Mouse (Mus musculus) ES-E14 (cell line): ENCODE data around the gene Apof. TPM values are rescaled to one million over a fixed set of nuclear protein-coding genes. Genes with fewer than 3 reads are reported as not detected.

Experiments
- DNase-seq: peaks from one replicate; pipeline ENCODE4 v3.0.0-alpha.2; 2013; ENCODE audit warnings: low read depth, low spot score
- H3K27ac ChIP-seq: 2 replicates; pipeline ENCODE4 v1.5.1; 2012; ENCODE audit warnings: low read depth, mild to moderate bottlenecking, low read length, moderate library complexity, mixed read lengths; ENCODE audit not compliant: poor library complexity, insufficient read depth, severe bottlenecking
- H3K36me3 ChIP-seq: 2 replicates; pipeline ENCODE4 v1.6.1; 2012; ENCODE audit warnings: mild to moderate bottlenecking, low read length, moderate library complexity, mixed read lengths; ENCODE audit not compliant: control insufficient read depth, poor library complexity, insufficient read depth, severe bottlenecking
- H3K4me1 ChIP-seq, 2 experiments: fragments of 150-350 bp in 1 of 2; sonication (generic) in 1 of 2; 2 replicates each; pipeline ENCODE4 v1.6.1; 2012; ENCODE audit warnings: low read length in 2 of 2, mild to moderate bottlenecking in 1 of 2, mixed read lengths in 1 of 2; ENCODE audit not compliant: control insufficient read depth in 2 of 2, insufficient read depth in 2 of 2, poor library complexity in 1 of 2
- H3K4me3 ChIP-seq, 2 experiments: fragments of 150-350 bp in 1 of 2; sonication (generic) in 1 of 2; 2 replicates each; pipeline ENCODE4 v1.5.1; 2012; ENCODE audit warnings: low read length in 2 of 2, low read depth in 1 of 2, mild to moderate bottlenecking in 1 of 2, mixed read lengths in 1 of 2; ENCODE audit not compliant: insufficient read depth in 1 of 2, poor library complexity in 1 of 2, severe bottlenecking in 1 of 2
- H3K9ac ChIP-seq: 2 replicates; pipeline ENCODE4 v1.6.1; 2012; ENCODE audit warnings: low read depth, mild to moderate bottlenecking, low read length, mixed read lengths; ENCODE audit not compliant: poor library complexity, insufficient read depth, severe bottlenecking
- H3K9me3 ChIP-seq: fragments of 150-350 bp; sonication (generic); 2 replicates; pipeline ENCODE4 v1.6.1; 2012; ENCODE audit warnings: low read depth, mild to moderate bottlenecking, low read length; ENCODE audit not compliant: control insufficient read depth, insufficient read depth
- CHD2 ChIP-seq: IDR thresholded peaks from 2 replicates; pipeline ENCODE4 v1.6.1; 2014; ENCODE audit warnings: mild to moderate bottlenecking, low read depth, low read length, inconsistent platforms
- HCFC1 ChIP-seq: IDR thresholded peaks from 2 replicates; pipeline ENCODE4 v1.6.1; 2012; ENCODE audit warnings: low read length, inconsistent platforms, borderline replicate concordance; ENCODE audit not compliant: insufficient read depth
- MAFK ChIP-seq: IDR thresholded peaks from 2 replicates; pipeline ENCODE4 v1.6.1; 2014; ENCODE audit warnings: mild to moderate bottlenecking, low read depth, low read length, inconsistent platforms; ENCODE audit not compliant: insufficient read depth
- ZC3H11A ChIP-seq: IDR thresholded peaks from 2 replicates; pipeline ENCODE4 v1.6.1; 2012; ENCODE audit warnings: low read depth, mild to moderate bottlenecking, inconsistent platforms, low read length, borderline replicate concordance
- ZNF384 ChIP-seq: IDR thresholded peaks from 2 replicates; pipeline ENCODE4 v1.6.1; 2012; ENCODE audit warnings: low read depth, low read length, inconsistent platforms
- in situ Hi-C, 2 experiments: fragments of 600-800 bp; cut with MboI; formaldehyde crosslinking; loops; one replicate each; pipeline ENCODE4 v1.15.1; 2025; ENCODE audit warnings: low sequenced_read_pairs in 2 of 2, inconsistent platforms in 1 of 2; ENCODE audit not compliant: unreplicated experiment in 2 of 2
- total RNA-seq: library from RNA; depleted of rRNA; stranded (reverse); fragments of 300-350 nt; gene quantifications from 2 replicates; pipeline ENCODE4 v1.2.3, GENCODE M21; 2012; rRNA removed

Apof gene
- total RNA-seq, 1 experiment = 1.4 TPM

GRCm38 (mm10) chr10:128310902-128311301, 42.4 kb downstream of the Apof start:
- TF ChIP-seq MAFK = no peak
- TF ChIP-seq HCFC1 = no peak
- TF ChIP-seq ZC3H11A = no peak
- TF ChIP-seq CHD2 = no peak
- TF ChIP-seq ZNF384 = no peak
- Histone ChIP-seq H3K27ac (no peak overlapping the region), H3K9ac (no peak overlapping the region), H3K36me3 (peaks cover 45% of the 10 kb centered on the region), H3K4me1 (peaks cover 3 to 4% of the 10 kb centered on the region in 2 experiments; a peak in 1 of 4 replicates), H3K4me3 (no peak overlapping the region), H3K9me3 (no peaks in the 10 kb centered on the region)
- no peak for DNase-seq
- in situ Hi-C loops = no loop called here

- no peak overlapping the region for H3K4me3 ChIP-seq
- no peak overlapping the region for H3K9ac ChIP-seq
- no peak for TF ChIP-seq ZNF384
- no peak for TF ChIP-seq ZC3H11A
- no peak for TF ChIP-seq MAFK
- no peak for TF ChIP-seq CHD2
- TF ChIP-seq HCFC1 = no peak
- no peaks in the 10 kb centered on the region for H3K9me3 ChIP-seq
- H3K27ac ChIP-seq = no peak overlapping the region
- peaks cover 52% of the 10 kb centered on the region for H3K36me3 ChIP-seq
- H3K4me1 ChIP-seq = peaks cover 3 to 4% of the 10 kb centered on the region in 2 experiments; a peak in 1 of 4 replicates
- in situ Hi-C loops = no loop called here
- DNase-seq = no peak
These were observed 47.1 kb downstream of the Apof start for GRCm38 (mm10) chr10:128315578-128315977.

Other genes with a start within 250 kb of the Apof start
- 746 and 1,114 TPM in 2 replicates for gene Naca, start 233.1 kb upstream of the Apof start, total RNA-seq
- gene Ptges3, start 209.7 kb upstream of the Apof start, total RNA-seq = 125 and 240 TPM in 2 replicates
- 1,760 and 2,075 TPM in 2 replicates for gene Atp5b, start 185.4 kb upstream of the Apof start, total RNA-seq
- gene Baz2a, start 177.1 kb upstream of the Apof start, total RNA-seq = 42.8 and 59.9 TPM in 2 replicates
- 23.2 and 30.8 TPM in 2 replicates for gene Rbms2, start 88.4 kb upstream of the Apof start, total RNA-seq
- gene Gls2, start 74.2 kb upstream of the Apof start, total RNA-seq = 21.9 and 40.7 TPM in 2 replicates
- 22.1 and 24.9 TPM in 2 replicates for gene Spryd4, start 56.9 kb upstream of the Apof start, total RNA-seq
- 2.8 and 6.8 TPM in 2 replicates for gene Mip, start 42.8 kb upstream of the Apof start, total RNA-seq
- 69.7 and 106 TPM in 2 replicates for gene Timeless, start 36.6 kb upstream of the Apof start, total RNA-seq
- gene Apon, start 14.6 kb upstream of the Apof start, total RNA-seq = 0.31 and 0.69 TPM in 2 replicates
- gene Stat2, start 1.9 kb downstream of the Apof start, total RNA-seq = 10.6 and 22.7 TPM in 2 replicates
- gene Il23a, start 30.1 kb downstream of the Apof start, total RNA-seq = 4.1 and 6.1 TPM in 2 replicates
- gene Pan2, start 34.7 kb downstream of the Apof start, total RNA-seq = 21.9 and 25.4 TPM in 2 replicates
- gene Cnpy2, start 53.8 kb downstream of the Apof start, total RNA-seq = 218 and 257 TPM in 2 replicates
- 107 and 143 TPM in 2 replicates for gene Cs, start 69.1 kb downstream of the Apof start, total RNA-seq
- gene Coq10a, start 100.3 kb downstream of the Apof start, total RNA-seq = 8.2 and 10.1 TPM in 2 replicates
- gene Ankrd52, start 108.4 kb downstream of the Apof start, total RNA-seq = 11.1 and 11.4 TPM in 2 replicates
- 0.36 and 0.53 TPM in 2 replicates for gene Slc39a5, start 132.6 kb downstream of the Apof start, total RNA-seq
- gene Nabp2, start 142.8 kb downstream of the Apof start, total RNA-seq = 25.3 and 28.2 TPM in 2 replicates
- gene Rnf41, start 143.0 kb downstream of the Apof start, total RNA-seq = 39.6 and 41.3 TPM in 2 replicates
- gene Smarcc2, start 190.6 kb downstream of the Apof start, total RNA-seq = 18.9 and 22.8 TPM in 2 replicates
- gene Myl6, start 225.5 kb downstream of the Apof start, total RNA-seq = 894 and 1,090 TPM in 2 replicates
- 2.0 and 3.7 TPM in 2 replicates for gene Myl6b, start 230.0 kb downstream of the Apof start, total RNA-seq